Mouse (Mus musculus): ENCODE results near the gene 7420426K07Rik. TPM values are rescaled to one million over a fixed set of nuclear protein-coding genes. Genes with fewer than 3 reads are reported as not detected.
A peak's percentile ranks its signal among the peaks of the same experiment; 100 is the strongest.

7420426K07Rik gene
- not detected in 2 replicates for total RNA-seq (2021)
- long read RNA-seq = 0 reads

GRCm38 (mm10) chr9:98902819-98903218 lies at the start of gene 7420426K07Rik:
7420426K07Rik (plus strand) TSS chr9:98903119.
- no peak for DNase-seq

- DNase-seq = no peak
Observed at GRCm38 (mm10) chr9:98856210-98856609, 46.7 kb upstream of the 7420426K07Rik start, which contains the start of gene Prr23a2. Prr23a2 (plus strand) TSS chr9:98856494.

GRCm38 (mm10) chr9:98863463-98863862 lies 39.5 kb upstream of the 7420426K07Rik start:
- no peak for DNase-seq

GRCm38 (mm10) chr9:98864571-98864970 lies 38.3 kb upstream of the 7420426K07Rik start, which contains the start of gene Prr23a3:
Prr23a3 (plus strand) TSS chr9:98864767.
- no peak for DNase-seq

- DNase-seq = no peak
Observed at GRCm38 (mm10) chr9:98901486-98901885, 1.4 kb upstream of the 7420426K07Rik start.

- no peak for DNase-seq
Observed at GRCm38 (mm10) chr9:98920629-98921523, 18.0 kb downstream of the 7420426K07Rik start.

- no peak for DNase-seq
Observed at GRCm38 (mm10) chr9:98923119-98923518, 20.2 kb downstream of the 7420426K07Rik start.

- no peak for DNase-seq
Observed at GRCm38 (mm10) chr9:98924183-98924582, 21.3 kb downstream of the 7420426K07Rik start.

GRCm38 (mm10) chr9:98929496-98929895 lies 26.6 kb downstream of the 7420426K07Rik start:
- DNase-seq = no peak

GRCm38 (mm10) chr9:98932931-98933330 lies 30.0 kb downstream of the 7420426K07Rik start:
- DNase-seq = no peak

- no peak for DNase-seq
Observed at GRCm38 (mm10) chr9:98935190-98935909, 32.4 kb downstream of the 7420426K07Rik start.

GRCm38 (mm10) chr9:98939290-98939689 lies 36.4 kb downstream of the 7420426K07Rik start:
- peak; percentile 27 for DNase-seq

GRCm38 (mm10) chr9:98952171-98953050 lies 49.5 kb downstream of the 7420426K07Rik start:
- DNase-seq = no peak

- no peak for DNase-seq
Observed at GRCm38 (mm10) chr9:98953291-98953690, 50.4 kb downstream of the 7420426K07Rik start.

- DNase-seq = no peak
Observed at GRCm38 (mm10) chr9:98953830-98954229, 50.9 kb downstream of the 7420426K07Rik start.

Other genes with a start within 250 kb of the 7420426K07Rik start
- not detected in 2 replicates for gene Prr23a1, start 60.6 kb upstream of the 7420426K07Rik start, total RNA-seq (2021)
- not detected in 2 replicates for gene Prr23a2, start 46.6 kb upstream of the 7420426K07Rik start, total RNA-seq (2021)
- gene Prr23a3, start 38.4 kb upstream of the 7420426K07Rik start, total RNA-seq (2021) = not detected in 2 replicates
- gene Foxl2, start 52.2 kb downstream of the 7420426K07Rik start, total RNA-seq (2021) = not detected in 2 replicates
- 25.5 and 29.5 TPM in 2 replicates for gene Faim, start 83.3 kb downstream of the 7420426K07Rik start, total RNA-seq (2021)
- not detected in 2 replicates for gene Gm1123, start 132.6 kb downstream of the 7420426K07Rik start, total RNA-seq (2021)
- 15.0 and 15.2 TPM in 2 replicates for gene Pik3cb, start 237.5 kb downstream of the 7420426K07Rik start, total RNA-seq (2021)